Mouse (Mus musculus) MEL (cell line): ENCODE measurements around the gene Lap3. TPM values are rescaled to one million over a fixed set of nuclear protein-coding genes. Genes with fewer than 3 reads are reported as not detected.

Source experiments
- DNase-seq: peaks from one replicate; pipeline ENCODE4 v3.0.0; 2011; ENCODE audit warnings: low read depth, low spot score
- H3K27ac ChIP-seq: 2 replicates; pipeline ENCODE4 v1.5.1; 2012; ENCODE audit warnings: low read depth, mild to moderate bottlenecking, control low read depth, low read length, moderate library complexity; ENCODE audit not compliant: control insufficient read depth
- H3K27me3 ChIP-seq, 2 experiments: fragments of 150-350 bp in 1 of 2; sonication (generic) in 1 of 2; 2 replicates each; pipeline ENCODE4 v1.6.1; 2012; ENCODE audit warnings: low read length in 2 of 2, mild to moderate bottlenecking in 2 of 2, improper control_type of control experiment in 1 of 2, moderate library complexity in 1 of 2; ENCODE audit not compliant: insufficient read depth in 2 of 2, control insufficient read depth in 1 of 2
- H3K36me3 ChIP-seq, 2 experiments: 2 replicates each; pipeline ENCODE4 v1.6.1; 2012 to 2014; ENCODE audit warnings: low read length in 2 of 2, improper control_type of control experiment in 1 of 2, inconsistent platforms in 1 of 2, mild to moderate bottlenecking in 1 of 2; ENCODE audit not compliant: insufficient read depth in 2 of 2, control insufficient read depth in 1 of 2
- H3K4me1 ChIP-seq, 2 experiments: fragments of 150-350 bp in 1 of 2; sonication (generic) in 1 of 2; 2 replicates each; pipeline ENCODE4 v1.6.1; 2012; ENCODE audit warnings: low read length in 2 of 2, improper control_type of control experiment in 1 of 2, mild to moderate bottlenecking in 1 of 2; ENCODE audit not compliant: insufficient read depth in 2 of 2, control insufficient read depth in 1 of 2
- H3K4me3 ChIP-seq, 2 experiments: fragments of 150-350 bp in 1 of 2; sonication (generic) in 1 of 2; 2 replicates each; pipeline ENCODE4 v1.5.1; 2012; ENCODE audit warnings: low read depth in 2 of 2, low read length in 2 of 2, mild to moderate bottlenecking in 2 of 2, moderate library complexity in 2 of 2, control low read depth in 1 of 2, improper control_type of control experiment in 1 of 2; ENCODE audit not compliant: control insufficient read depth in 1 of 2, insufficient read depth in 1 of 2
- H3K79me2 ChIP-seq: 2 replicates; pipeline ENCODE4 v1.6.1; 2012; ENCODE audit warnings: mild to moderate bottlenecking, low read length, moderate library complexity; ENCODE audit not compliant: control insufficient read depth, poor library complexity, insufficient read depth
- H3K9ac ChIP-seq: 2 replicates; pipeline ENCODE4 v1.6.1; 2012; ENCODE audit warnings: low read depth, mild to moderate bottlenecking, control low read depth, low read length, moderate library complexity; ENCODE audit not compliant: control insufficient read depth, poor library complexity, severe bottlenecking
- H3K9me3 ChIP-seq: fragments of 150-350 bp; sonication (generic); replicated peaks from 2 replicates; pipeline ENCODE4 v1.6.1; 2012; ENCODE audit warnings: mild to moderate bottlenecking, low read length, improper control_type of control experiment, moderate library complexity; ENCODE audit not compliant: insufficient read depth
- BHLHE40 ChIP-seq: IDR thresholded peaks from 2 replicates; pipeline ENCODE4 v1.6.1; 2012; ENCODE audit warnings: low read depth, mild to moderate bottlenecking, inconsistent platforms, low read length, improper control_type of control experiment, borderline replicate concordance
- CHD1 ChIP-seq: IDR thresholded peaks from 2 replicates; pipeline ENCODE4 v1.6.1; 2012; ENCODE audit warnings: low read depth, mild to moderate bottlenecking, inconsistent platforms, low read length, improper control_type of control experiment
- CHD2 ChIP-seq: IDR thresholded peaks from 2 replicates; pipeline ENCODE4 v1.6.1; 2011; ENCODE audit warnings: low read length, improper control_type of control experiment
- CTCF ChIP-seq, 3 experiments: IDR thresholded peaks in 2 of 3; conservative IDR thresholded peaks in 1 of 3; 2 replicates each; pipeline ENCODE4 v1.5.1; 2011 to 2012; ENCODE audit warnings: low read length in 3 of 3, low read depth in 2 of 3, mild to moderate bottlenecking in 2 of 3, improper control_type of control experiment in 1 of 3, inconsistent platforms in 1 of 3, mixed read lengths in 1 of 3, moderate library complexity in 1 of 3; ENCODE audit not compliant: control insufficient read depth in 1 of 3, insufficient read depth in 1 of 3, poor library complexity in 1 of 3, severe bottlenecking in 1 of 3
- E2F4 ChIP-seq: IDR thresholded peaks from 2 replicates; pipeline ENCODE4 v1.6.1; 2011; ENCODE audit warnings: low read depth, low read length, improper control_type of control experiment, borderline replicate concordance
- ELF1 ChIP-seq: IDR thresholded peaks from 2 replicates; pipeline ENCODE4 v1.6.1; 2014; ENCODE audit warnings: low read depth, mild to moderate bottlenecking, inconsistent platforms, low read length, improper control_type of control experiment, moderate library complexity
- EP300 ChIP-seq, 2 experiments: IDR thresholded peaks; 2 replicates each; pipeline ENCODE4 v1.6.1; 2011; ENCODE audit warnings: improper control_type of control experiment in 2 of 2, low read length in 2 of 2, low read depth in 1 of 2, mild to moderate bottlenecking in 1 of 2
- ETS1 ChIP-seq: IDR thresholded peaks from 2 replicates; pipeline ENCODE4 v1.6.1; 2012; ENCODE audit warnings: low read depth, mild to moderate bottlenecking, inconsistent platforms, low read length, improper control_type of control experiment, moderate library complexity
- HCFC1 ChIP-seq: IDR thresholded peaks from 2 replicates; pipeline ENCODE4 v1.6.1; 2012; ENCODE audit warnings: low read depth, mild to moderate bottlenecking, inconsistent platforms, low read length, improper control_type of control experiment, moderate library complexity
- JUND ChIP-seq: IDR thresholded peaks from 2 replicates; pipeline ENCODE4 v1.6.1; 2011; ENCODE audit warnings: low read depth, mild to moderate bottlenecking, improper control_type of control experiment, low read length
- KAT2A ChIP-seq: conservative IDR thresholded peaks from 2 replicates; pipeline ENCODE4 v1.6.1; 2012; ENCODE audit warnings: low read depth, low read length, improper control_type of control experiment, inconsistent platforms
- MAFK ChIP-seq: IDR thresholded peaks from 2 replicates; pipeline ENCODE4 v1.6.1; 2011; ENCODE audit warnings: low read depth, mild to moderate bottlenecking, low read length, improper control_type of control experiment, borderline replicate concordance
- MAX ChIP-seq: IDR thresholded peaks from 2 replicates; pipeline ENCODE4 v1.6.1; 2011; ENCODE audit warnings: low read length, improper control_type of control experiment
- MAZ ChIP-seq: IDR thresholded peaks from 2 replicates; pipeline ENCODE4 v1.6.1; 2012; ENCODE audit warnings: low read depth, mild to moderate bottlenecking, inconsistent platforms, low read length, improper control_type of control experiment
- MXI1 ChIP-seq: IDR thresholded peaks from 2 replicates; pipeline ENCODE4 v1.6.1; 2011; ENCODE audit warnings: mild to moderate bottlenecking, low read depth, low read length, improper control_type of control experiment
- MYB ChIP-seq: IDR thresholded peaks from 2 replicates; pipeline ENCODE4 v1.6.1; 2011; ENCODE audit warnings: mild to moderate bottlenecking, low read depth, low read length, improper control_type of control experiment
- MYC ChIP-seq: IDR thresholded peaks from 2 replicates; pipeline ENCODE4 v1.6.1; 2011; ENCODE audit warnings: low read depth, mild to moderate bottlenecking, low read length, improper control_type of control experiment, moderate library complexity
- NELFE ChIP-seq: IDR thresholded peaks from 2 replicates; pipeline ENCODE4 v1.6.1; 2011; ENCODE audit warnings: low read depth, low read length, improper control_type of control experiment
- NRF1 ChIP-seq: IDR thresholded peaks from 2 replicates; pipeline ENCODE4 v1.6.1; 2014; ENCODE audit warnings: low read depth, mild to moderate bottlenecking, inconsistent platforms, low read length, improper control_type of control experiment, moderate library complexity; ENCODE audit not compliant: poor library complexity, insufficient read depth, severe bottlenecking
- POLR2AphosphoS2 ChIP-seq: IDR thresholded peaks from 2 replicates; pipeline ENCODE4 v1.6.1; 2011; ENCODE audit warnings: low read length, improper control_type of control experiment
- POLR2AphosphoS5 ChIP-seq: IDR thresholded peaks from 2 replicates; pipeline ENCODE4 v1.6.1; 2012; ENCODE audit warnings: low read depth, borderline replicate concordance, mild to moderate bottlenecking, inconsistent platforms, low read length, moderate library complexity, mixed read lengths
- RAD21 ChIP-seq: IDR thresholded peaks from 2 replicates; pipeline ENCODE4 v1.6.1; 2011; ENCODE audit warnings: mild to moderate bottlenecking, low read depth, low read length, improper control_type of control experiment
- RCOR1 ChIP-seq: IDR thresholded peaks from 2 replicates; pipeline ENCODE4 v1.6.1; 2012; ENCODE audit warnings: low read depth, mild to moderate bottlenecking, inconsistent platforms, low read length, improper control_type of control experiment
- SIN3A ChIP-seq: IDR thresholded peaks from 2 replicates; pipeline ENCODE4 v1.6.1; 2012; ENCODE audit warnings: low read length, improper control_type of control experiment, inconsistent platforms
- SMC3 ChIP-seq: IDR thresholded peaks from 2 replicates; pipeline ENCODE4 v1.6.1; 2011; ENCODE audit warnings: low read depth, low read length, improper control_type of control experiment
- TAL1 ChIP-seq: IDR thresholded peaks from 2 replicates; pipeline ENCODE4 v1.6.1; 2012; ENCODE audit warnings: mild to moderate bottlenecking, inconsistent platforms, low read length, moderate library complexity, mixed read lengths
- TBP ChIP-seq: IDR thresholded peaks from 2 replicates; pipeline ENCODE4 v1.8.0; 2011; ENCODE audit warnings: low read depth, low read length, improper control_type of control experiment
- TCF12 ChIP-seq: IDR thresholded peaks from 2 replicates; pipeline ENCODE4 v1.6.1; 2014; ENCODE audit warnings: low read depth, mild to moderate bottlenecking, inconsistent platforms, low read length, improper control_type of control experiment, moderate library complexity
- UBTF ChIP-seq: IDR thresholded peaks from 2 replicates; pipeline ENCODE4 v1.6.1; 2012; ENCODE audit warnings: low read depth, mild to moderate bottlenecking, inconsistent platforms, low read length, improper control_type of control experiment, moderate library complexity, borderline replicate concordance; ENCODE audit not compliant: insufficient read depth
- USF1 ChIP-seq: IDR thresholded peaks from 2 replicates; pipeline ENCODE4 v1.6.1; 2014; ENCODE audit warnings: low read depth, mild to moderate bottlenecking, inconsistent platforms, low read length, improper control_type of control experiment, moderate library complexity
- USF2 ChIP-seq, 2 experiments: IDR thresholded peaks; 2 replicates each; pipeline ENCODE4 v1.6.1; 2011 to 2012; ENCODE audit warnings: improper control_type of control experiment in 2 of 2, low read length in 2 of 2, borderline replicate concordance in 1 of 2, inconsistent platforms in 1 of 2, low read depth in 1 of 2, mild to moderate bottlenecking in 1 of 2; ENCODE audit not compliant: insufficient read depth in 1 of 2
- ZC3H11A ChIP-seq: IDR thresholded peaks from 2 replicates; pipeline ENCODE4 v1.6.1; 2012; ENCODE audit warnings: low read depth, mild to moderate bottlenecking, inconsistent platforms, low read length, improper control_type of control experiment
- ZKSCAN1 ChIP-seq: IDR thresholded peaks from 2 replicates; pipeline ENCODE4 v1.6.1; 2012; ENCODE audit warnings: low read depth, mild to moderate bottlenecking, inconsistent platforms, low read length, improper control_type of control experiment, moderate library complexity
- ZMIZ1 ChIP-seq: IDR thresholded peaks from 2 replicates; pipeline ENCODE4 v1.6.1; 2012; ENCODE audit warnings: low read depth, mild to moderate bottlenecking, inconsistent platforms, low read length, improper control_type of control experiment, moderate library complexity
- ZNF384 ChIP-seq: IDR thresholded peaks from 2 replicates; pipeline ENCODE4 v1.6.1; 2012; ENCODE audit warnings: low read depth, mild to moderate bottlenecking, inconsistent platforms, low read length, improper control_type of control experiment
- polyA plus RNA-seq, 2 experiments: library from polyadenylated mRNA; stranded (reverse) in 1 of 2; unstranded in 1 of 2; fragments of >175 nt in 1 of 2; fragments of >200 nt in 1 of 2; gene quantifications; 2 replicates each; pipeline versions ENCODE4 v1.2.1 to v1.2.4; 2012; ENCODE audit warnings: low replicate concordance in 2 of 2, low read depth in 1 of 2; ENCODE audit not compliant: insufficient read length in 2 of 2, insufficient read depth in 1 of 2, missing spikeins in 1 of 2
- total RNA-seq: library from RNA; depleted of rRNA; stranded (reverse); fragments of 300-350 nt; gene quantifications from 2 replicates; pipeline ENCODE4 v1.2.3, GENCODE M21; 2012

The Lap3 gene
- total and polyA plus RNA-seq, 3 experiments: 172 to 213 (median 205) TPM

GRCm38 (mm10) chr5:45519960-45520808, 27.0 kb downstream of the Lap3 start, which contains the start of gene Med28:
Gene Med28 (plus strand): TSS chr5:45520229.
- Histone ChIP-seq H3K79me2 (peaks cover 23% of the 10 kb centered on the region), H3K4me3 (peak within 1 kb of the TSS; percentile 79 to 84), H3K27ac (peak within 1 kb of the TSS; percentile 73), H3K9ac (peak within 1 kb of the TSS; percentile 90), H3K36me3 (peaks cover 9 to 10% of the 10 kb centered on the region in 2 experiments), H3K9me3 (no peaks in the 10 kb centered on the region), H3K4me1 (peaks cover 0 to 12% of the 10 kb centered on the region in 2 experiments; a peak in 2 of 4 replicates), H3K27me3 (no peaks in the 10 kb centered on the region)
- DNase-seq: peak; percentile 96
- TF ChIP-seq MAZ (0 out of 2 replicates have a peak, but pooled peaks have one; percentile 37), NELFE (peak; percentile 92), CHD1 (0 out of 2 replicates have a peak, but pooled peaks have one; percentile 32), BHLHE40 (peak; percentile 42; the same call in 1 of the 2 replicates), RCOR1 (no peak; the same call in 1 of the 2 replicates), USF2 (IDR thresholded peaks at IDR 0.05; ENCODE audit: borderline replicate concordance in 1 of 2, insufficient read depth in 1 of 2, low read depth in 1 of 2, low read length in 2 of 2) (peak; percentile 99), POLR2AphosphoS5 (no peak), ZMIZ1 (peak; percentile 60; the same call in 1 of the 2 replicates), SIN3A (peak; percentile 99), EP300 (IDR thresholded peaks at IDR 0.05; ENCODE audit: low read depth in 1 of 2, low read length in 2 of 2) (no peak), TBP (peak; percentile 86), MXI1 (peak; percentile 92), MYB (peak; percentile 58; the same call in 1 of the 2 replicates), CHD2 (no peak), ELF1 (peak; percentile 89), MYC (0 out of 2 replicates have a peak, but pooled peaks have one; percentile 56), KAT2A (peak; percentile 65; the same call in 1 of the 2 replicates), JUND (peak; percentile 35; the same call in 1 of the 2 replicates), HCFC1 (peak; percentile 91), ZNF384 (no peak), NRF1 (peak; percentile 89), CTCF (IDR thresholded peaks at IDR 0.05 in 2 of 3, conservative IDR thresholded peaks at IDR 0.05 in 1 of 3; ENCODE audit: control insufficient read depth in 1 of 3, insufficient read depth in 1 of 3, low read depth in 2 of 3, low read length in 3 of 3, poor library complexity in 1 of 3, severe bottlenecking in 1 of 3) (no peak), UBTF (no peak), ZKSCAN1 (no peak), USF1 (peak; percentile 99), MAX (peak; percentile 97), RAD21 (no peak), E2F4 (no peak), POLR2AphosphoS2 (peak; percentile 90), TCF12 (peak; percentile 79), ETS1 (peak; percentile 48), TAL1 (no peak), MAFK (no peak), SMC3 (no peak), ZC3H11A (no peak)
